Mouse (Mus musculus): ENCODE results near the gene Snap91. TPM values are rescaled to one million over a fixed set of nuclear protein-coding genes. Genes with fewer than 3 reads are reported as not detected.

Snap91 gene
- total RNA-seq, 4 experiments from 2014 or later, result 356 to 410 (median 379) TPM

DNA sequence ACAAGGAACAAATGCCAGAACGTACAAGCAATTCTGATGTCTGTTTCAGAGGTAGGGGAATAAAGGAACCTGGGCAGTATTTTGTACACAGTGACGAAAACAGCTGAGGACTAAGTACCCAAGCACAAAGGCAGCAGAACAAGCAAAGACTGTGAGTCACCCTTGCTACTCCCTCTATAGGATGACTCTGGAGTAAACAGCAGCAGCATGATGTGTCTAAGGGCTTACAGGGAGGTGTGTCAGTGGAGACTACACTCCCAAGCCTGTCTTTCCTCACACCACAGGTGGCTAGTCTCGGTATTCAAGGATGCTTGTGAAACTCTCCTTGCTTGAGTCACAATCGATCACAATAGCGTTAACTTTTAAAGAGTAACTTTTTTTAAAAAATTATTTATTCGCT lies 66.1 kb downstream of the Snap91 start:
- DNase-seq (ENCODE audit: low spot score in 2 of 2), result no peak

- DNase-seq (ENCODE audit: low spot score in 2 of 2), result no peak
Observed at GRCm38 (mm10) chr9:86813327-86813726, 67.1 kb downstream of the Snap91 start.

DNA sequence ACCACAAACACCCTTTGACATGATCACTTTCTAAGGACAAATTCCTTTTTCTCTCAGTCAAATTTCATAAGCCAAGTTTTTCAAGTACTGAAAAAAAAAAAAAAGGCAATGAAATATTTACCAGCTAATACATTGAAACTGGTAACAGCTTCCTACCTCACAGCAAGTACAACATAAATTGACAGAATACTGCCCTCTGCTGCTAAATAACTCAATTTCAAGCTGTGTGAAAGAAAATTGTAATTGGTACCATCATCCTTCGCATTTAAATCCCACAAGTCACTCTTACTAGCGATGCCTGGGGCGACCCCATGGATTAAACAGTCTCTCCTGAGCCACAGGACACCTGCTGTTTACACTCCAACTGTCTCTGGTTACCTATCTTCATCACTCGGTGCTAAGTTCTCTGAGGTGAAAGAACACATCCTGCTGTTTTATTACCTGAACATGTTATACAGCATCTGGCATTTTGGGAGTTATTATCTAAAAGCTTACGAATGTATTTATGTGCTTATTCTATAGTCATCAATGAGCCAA lies 69.7 kb downstream of the Snap91 start:
- no peak for DNase-seq (ENCODE audit: low spot score in 2 of 2)

DNA sequence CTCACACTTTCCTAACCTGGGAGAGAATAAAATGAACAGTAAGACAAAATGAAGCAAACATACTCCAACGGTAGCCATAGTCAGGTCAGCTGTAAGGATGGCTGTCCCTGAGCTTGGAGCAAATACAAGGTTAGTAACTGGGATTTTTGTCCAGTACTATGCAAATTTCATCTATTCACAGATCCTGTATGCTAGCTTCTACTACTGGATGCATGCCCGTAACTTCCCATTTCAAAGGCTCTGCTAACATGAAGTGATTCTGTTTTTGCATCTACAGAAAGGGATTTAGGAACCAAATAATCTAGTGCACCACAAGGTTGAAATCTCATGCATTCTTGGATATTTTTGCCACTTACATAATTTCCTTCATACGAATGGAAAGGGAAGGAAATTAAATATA lies 70.2 kb downstream of the Snap91 start:
- no peak for DNase-seq (ENCODE audit: low spot score in 2 of 2)

DNA sequence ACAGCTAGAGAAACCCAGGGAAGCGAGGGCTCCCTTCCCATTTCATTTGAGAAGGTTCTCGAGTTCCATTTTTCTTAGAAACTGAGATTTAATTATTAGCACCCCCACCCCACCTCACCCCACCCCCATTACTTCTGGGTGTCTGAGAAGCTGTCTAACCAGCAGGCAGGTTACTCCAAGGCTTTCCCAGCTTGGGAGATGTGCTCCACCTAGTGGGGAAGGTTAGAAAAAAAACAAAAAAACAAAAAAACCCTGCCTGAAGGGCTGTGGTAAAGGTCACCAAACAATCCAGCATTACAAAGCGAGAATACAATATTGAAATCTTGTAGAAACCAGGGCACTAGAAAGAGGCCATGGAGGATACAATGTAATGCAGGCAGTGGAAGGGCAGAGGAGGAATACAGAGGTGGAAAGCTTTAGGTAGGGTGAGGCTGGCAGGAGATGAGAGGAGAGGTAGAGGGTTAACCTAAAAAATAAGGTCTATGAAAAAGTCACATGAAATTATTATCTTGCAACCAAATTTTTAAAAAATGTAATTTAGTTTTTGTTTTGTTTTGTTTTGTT lies 79.8 kb downstream of the Snap91 start:
- DNase-seq (ENCODE audit: low spot score in 2 of 2), result no peak

DNA sequence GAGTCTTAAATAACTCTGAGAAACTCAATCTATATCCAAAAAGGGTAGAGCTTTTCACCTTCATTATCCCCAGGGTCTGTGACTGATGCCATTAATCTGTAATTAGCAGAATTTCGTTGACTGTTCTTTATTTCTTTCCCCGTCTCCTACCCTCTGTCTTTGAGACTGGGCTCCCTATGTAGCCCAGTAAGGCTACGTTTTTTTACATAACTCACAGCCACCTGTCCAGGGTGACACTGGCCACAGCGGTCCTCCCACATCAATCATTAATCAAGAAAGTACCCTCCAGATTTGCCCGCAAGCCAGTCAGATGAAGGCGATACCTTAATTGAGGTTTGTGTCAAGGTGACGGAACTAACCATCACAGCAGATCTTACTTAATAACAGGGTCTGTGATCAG lies 81.4 kb downstream of the Snap91 start:
- no peak for DNase-seq (ENCODE audit: low spot score in 2 of 2)

GRCm38 (mm10) chr9:86798686-86799085 lies 81.8 kb downstream of the Snap91 start:
- no peak for DNase-seq (ENCODE audit: low spot score in 2 of 2)

DNA sequence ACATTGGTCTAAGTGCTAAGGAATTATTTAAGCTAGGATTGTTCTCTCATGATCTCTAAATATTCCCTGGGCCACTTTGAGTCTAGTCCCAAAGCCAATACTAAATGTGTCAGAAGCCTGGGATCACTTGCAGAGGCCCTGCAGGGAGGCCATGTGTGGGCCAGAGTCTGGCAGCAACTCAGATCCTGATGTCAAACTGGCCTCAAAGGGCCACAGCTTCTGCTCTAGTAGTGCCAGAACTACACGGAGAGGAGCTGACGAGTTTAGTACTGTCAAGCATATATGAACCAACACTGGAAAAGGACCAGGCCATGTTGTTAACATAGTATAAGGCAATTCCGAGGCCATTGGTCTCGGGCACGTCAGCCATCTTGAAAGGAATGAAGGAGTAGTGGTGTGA lies 82.3 kb downstream of the Snap91 start:
- DNase-seq (ENCODE audit: low spot score in 2 of 2), result no peak

DNA sequence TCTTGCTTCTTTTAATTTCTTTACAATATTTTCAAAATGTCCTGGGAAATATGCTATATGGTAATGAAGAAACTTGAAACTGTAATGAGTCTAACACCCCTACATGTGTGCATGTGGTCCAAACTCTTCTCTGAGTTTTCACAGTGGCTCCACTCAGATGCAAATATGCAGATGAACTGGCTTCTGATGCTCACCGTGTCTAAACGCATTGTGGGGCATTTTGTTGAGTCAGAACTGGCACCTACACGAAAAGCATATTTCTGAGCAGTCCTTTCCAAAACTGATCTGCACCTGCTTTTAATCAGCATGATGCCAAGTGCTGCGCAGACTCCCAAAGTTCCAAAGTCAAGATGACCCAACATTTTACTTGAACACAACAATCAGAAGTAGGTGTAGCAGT lies 82.9 kb downstream of the Snap91 start:
- DNase-seq (ENCODE audit: low spot score in 2 of 2), result no peak

GRCm38 (mm10) chr9:86795236-86795635 lies 85.2 kb downstream of the Snap91 start:
- no peak for DNase-seq (ENCODE audit: low spot score in 2 of 2)

DNA sequence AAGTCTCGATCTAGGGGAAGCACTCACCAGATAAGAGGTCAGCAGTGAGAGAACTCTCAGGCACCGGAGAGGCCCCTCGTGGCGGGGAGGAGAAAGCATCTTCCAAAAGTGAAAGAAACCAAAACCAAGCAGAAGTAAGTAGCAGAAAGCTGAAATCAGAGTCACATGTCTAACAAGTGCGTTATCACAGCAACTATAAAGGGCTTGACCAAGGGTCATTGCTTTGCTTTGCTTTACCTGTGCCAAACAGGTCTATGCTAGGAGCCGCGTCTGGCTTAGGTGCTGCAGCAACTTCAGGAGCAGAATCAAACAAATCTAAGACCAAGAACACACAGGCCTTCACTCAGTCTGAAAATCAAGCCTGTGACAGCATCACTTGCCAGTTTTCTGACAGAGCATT lies 88.5 kb downstream of the Snap91 start:
- DNase-seq (ENCODE audit: low spot score in 2 of 2), result no peak

- no peak for DNase-seq (ENCODE audit: low spot score in 2 of 2)
Observed at GRCm38 (mm10) chr9:86789186-86789585, 91.3 kb downstream of the Snap91 start.

- no peak for DNase-seq (ENCODE audit: low spot score in 2 of 2)
Observed at GRCm38 (mm10) chr9:86782836-86783235, 97.6 kb downstream of the Snap91 start.

GRCm38 (mm10) chr9:86781426-86781825 lies 99.0 kb downstream of the Snap91 start:
- DNase-seq (ENCODE audit: low spot score in 2 of 2), result no peak

DNA sequence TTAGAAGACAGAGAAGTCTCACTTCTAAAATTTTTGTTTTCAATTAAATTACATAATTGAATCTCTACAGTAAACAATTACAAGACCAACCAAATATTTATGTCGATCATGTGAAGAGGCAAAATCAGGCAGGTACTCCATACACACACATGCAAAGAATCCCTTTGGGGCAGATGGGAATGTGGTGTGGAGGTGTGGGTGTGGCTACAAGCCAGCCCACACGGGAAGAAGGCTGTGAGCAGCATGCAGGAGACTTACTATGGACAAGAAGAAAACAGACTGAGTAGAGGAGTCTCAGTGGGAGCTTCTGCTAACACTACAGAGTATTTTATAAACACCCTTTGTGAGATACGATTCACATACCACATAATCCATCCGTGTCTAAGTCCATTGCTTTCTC lies 102.2 kb downstream of the Snap91 start:
- no peak for DNase-seq (ENCODE audit: low spot score in 2 of 2)

- DNase-seq (ENCODE audit: low spot score in 2 of 2), result no peak
Observed at GRCm38 (mm10) chr9:86777309-86777708, 103.1 kb downstream of the Snap91 start.

- DNase-seq (ENCODE audit: low spot score in 2 of 2), result no peak
Observed at GRCm38 (mm10) chr9:86775374-86775773, 105.1 kb downstream of the Snap91 start.

DNA sequence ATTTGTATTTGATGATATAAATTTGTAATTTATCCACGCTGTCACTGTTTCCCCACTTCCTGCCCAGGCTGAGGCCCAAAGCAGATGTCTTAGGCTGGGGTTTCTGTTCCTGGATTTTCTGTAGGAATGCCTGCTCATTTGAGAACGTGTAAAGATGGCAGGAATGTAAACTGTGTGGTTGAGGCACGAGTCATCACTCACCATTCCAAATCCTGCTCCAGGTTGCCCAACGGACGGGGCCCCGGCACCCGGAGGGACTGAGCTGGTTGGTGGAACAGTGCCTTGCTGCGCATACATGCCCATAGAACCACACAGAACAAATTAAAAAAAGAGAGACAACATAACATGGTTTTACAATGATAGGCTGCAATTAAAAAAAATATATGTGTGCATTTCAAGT lies 106.5 kb downstream of the Snap91 start:
- DNase-seq (ENCODE audit: low spot score in 2 of 2), result no peak

DNA sequence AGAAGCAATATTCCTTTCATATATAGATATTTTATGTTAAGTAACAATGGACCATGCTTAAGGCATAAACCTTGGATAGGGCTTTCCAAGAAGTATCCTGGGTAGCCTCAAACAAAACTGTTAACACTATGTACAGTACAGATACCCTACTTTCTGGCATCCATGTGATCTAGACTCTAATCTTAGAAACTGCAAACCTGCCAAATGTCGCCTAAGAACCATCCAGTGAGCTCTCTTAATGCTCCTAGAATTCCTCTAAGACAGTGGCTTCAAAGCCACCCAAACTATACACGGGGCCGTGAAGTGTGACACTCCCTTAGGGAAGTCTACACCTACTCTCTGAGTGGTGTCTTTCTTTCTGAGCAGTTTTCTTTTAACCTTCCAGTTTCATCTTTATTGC lies 107.6 kb downstream of the Snap91 start:
- DNase-seq (ENCODE audit: low spot score in 2 of 2), result no peak

DNA sequence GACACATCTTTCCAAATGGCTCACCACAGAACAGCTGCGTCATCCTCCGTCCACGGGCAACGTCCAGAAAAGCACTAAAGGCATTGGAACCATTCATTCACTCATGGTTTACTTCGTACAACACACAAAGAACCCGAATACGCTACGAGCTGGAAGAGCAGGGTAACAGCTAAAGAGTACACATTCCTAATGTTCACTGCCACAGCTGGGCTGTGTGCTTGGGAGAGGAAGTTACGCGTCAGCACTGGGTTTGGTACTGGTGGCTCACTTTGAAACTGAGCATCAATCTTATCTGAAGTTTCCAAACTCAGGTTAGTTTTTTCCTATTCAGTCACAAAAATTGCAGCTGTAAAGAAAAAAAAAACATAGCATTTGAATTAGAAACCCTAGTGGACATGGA lies 113.5 kb downstream of the Snap91 start:
- no peak for DNase-seq (ENCODE audit: low spot score in 2 of 2)

GRCm38 (mm10) chr9:86764002-86764401 lies 116.5 kb downstream of the Snap91 start:
- no peak for DNase-seq (ENCODE audit: low spot score in 2 of 2)

- no peak for DNase-seq (ENCODE audit: low spot score in 2 of 2)
Observed at GRCm38 (mm10) chr9:86762477-86763376, 117.7 kb downstream of the Snap91 start.
